Mouse (Mus musculus) lung, embryonic 16.5 days (tissue): ENCODE measurements around the gene Malsu1. TPM values are rescaled to one million over a fixed set of nuclear protein-coding genes. Genes with fewer than 3 reads are reported as not detected.
A peak's percentile ranks its signal among the peaks of the same experiment; 100 is the strongest.

Experiments
- ATAC-seq: fragments of 200-750 bp; cut with Nextera tagmentation; 2 replicates; pipeline ENCODE4 v1.8.0; 2017; ENCODE audit warnings: low read depth, mild to moderate bottlenecking, moderate library complexity
- H3K27ac ChIP-seq: fragments of 300-500 bp; sonication (generic); 2 replicates; pipeline ENCODE4 v1.5.1; 2014; ENCODE audit warnings: mild to moderate bottlenecking, control low read depth, low read length
- H3K27me3 ChIP-seq: fragments of 300-500 bp; sonication (generic); 2 replicates; pipeline ENCODE4 v1.6.1; 2014; ENCODE audit warnings: low read depth, low read length, mixed read lengths; ENCODE audit not compliant: control insufficient read depth, insufficient read depth
- H3K36me3 ChIP-seq: fragments of 300-500 bp; sonication (generic); 2 replicates; pipeline ENCODE4 v1.6.1; 2014; ENCODE audit warnings: low read length; ENCODE audit not compliant: control insufficient read depth, insufficient read depth
- H3K4me1 ChIP-seq: fragments of 300-500 bp; sonication (generic); replicated peaks from 2 replicates; pipeline ENCODE4 v1.6.1; 2014; ENCODE audit warnings: low read length, mixed read lengths; ENCODE audit not compliant: control insufficient read depth, insufficient read depth
- H3K4me2 ChIP-seq: fragments of 300-500 bp; sonication (generic); 2 replicates; pipeline ENCODE4 v1.6.1; 2014; ENCODE audit warnings: low read depth, low read length, control low read depth
- H3K4me3 ChIP-seq: fragments of 300-500 bp; sonication (generic); 2 replicates; pipeline ENCODE4 v1.5.1; 2014; ENCODE audit warnings: mild to moderate bottlenecking, low read length, control low read depth
- H3K9ac ChIP-seq: fragments of 300-500 bp; sonication (generic); 2 replicates; pipeline ENCODE4 v1.6.1; 2014; ENCODE audit warnings: low read length, control low read depth
- H3K9me3 ChIP-seq: fragments of 300-500 bp; sonication (generic); 2 replicates; pipeline ENCODE4 v1.6.1; 2016; ENCODE audit warnings: low read length; ENCODE audit not compliant: control insufficient read depth
- WGBS: fragments of 180-500 bp; shearing (Covaris S2); extraction: QIAGEN DNeasy Blood & Tissue Kit; methylation state at CpG from one replicate; pipeline ENCODE4 v1.1.7; 2014; 5-methylcytosine and 5-hydroxymethylcytosine counted together
- polyA plus RNA-seq: library from polyadenylated mRNA; unstranded; fragments of >200 nt; fragmentation: Nextera tagmentation; extraction: Ambion mirVana; gene quantifications from 2 replicates; pipeline ENCODE4 v1.2.1, GENCODE M21; 2015

Malsu1 gene
- polyA plus RNA-seq: 66.4 and 77.4 TPM in 2 replicates

- peak within 1 kb of the TSS; percentile 99 for H3K9ac ChIP-seq
- H3K27ac ChIP-seq: peak within 1 kb of the TSS; percentile 80
- H3K36me3 ChIP-seq: no peaks in the 10 kb centered on the region
- H3K4me1 ChIP-seq: peaks cover 9% of the 10 kb centered on the region
- H3K9me3 ChIP-seq: no peaks in the 10 kb centered on the region
- peak within 1 kb of the TSS; percentile 96 for H3K4me3 ChIP-seq
- no peaks in the 10 kb centered on the region for H3K27me3 ChIP-seq
- H3K4me2 ChIP-seq: peak within 1 kb of the TSS; percentile 84
- ATAC-seq: peak; percentile 99
- WGBS: 0% methylated on average over 49 of the region's 49 CpGs
Observed at GRCm38 (mm10) chr6:49073304-49074116, at the start of gene Malsu1. Gene Malsu1, plus strand, starts transcription at chr6:49073795.

- WGBS: 77% methylated on average over 7 of the region's 7 CpGs
Observed at GRCm38 (mm10) chr6:49025290-49025689, 48.3 kb upstream of the Malsu1 start.

GRCm38 (mm10) chr6:49026496-49026895 is 47.1 kb upstream of the Malsu1 start:
- ATAC-seq: no peak
- H3K27me3 ChIP-seq: no peaks in the 10 kb centered on the region
- no peaks in the 10 kb centered on the region for H3K36me3 ChIP-seq
- 79% methylated on average over 5 of the region's 5 CpGs for WGBS
- no peak overlapping the region for H3K9ac ChIP-seq
- H3K4me3 ChIP-seq: no peak overlapping the region
- no peaks in the 10 kb centered on the region for H3K4me1 ChIP-seq
- H3K9me3 ChIP-seq: no peaks in the 10 kb centered on the region
- no peak overlapping the region for H3K27ac ChIP-seq
- no peak overlapping the region for H3K4me2 ChIP-seq

More at GRCm38 (mm10) chr6:49025290-49025689, 48.3 kb upstream of the Malsu1 start:
- no peak overlapping the region for H3K27ac ChIP-seq
- no peaks in the 10 kb centered on the region for H3K36me3 ChIP-seq
- H3K4me2 ChIP-seq: no peak overlapping the region
- no peak overlapping the region for H3K9ac ChIP-seq
- H3K4me3 ChIP-seq: no peak overlapping the region
- H3K9me3 ChIP-seq: no peaks in the 10 kb centered on the region
- peak; percentile 51; the same call in 1 of the 2 replicates for ATAC-seq
- no peaks in the 10 kb centered on the region for H3K27me3 ChIP-seq
- H3K4me1 ChIP-seq: peaks cover 2% of the 10 kb centered on the region; the same call in 1 of the 2 replicates

GRCm38 (mm10) chr6:49028019-49028418 is 45.6 kb upstream of the Malsu1 start:
- Histone ChIP-seq H3K9ac (no peak overlapping the region), H3K4me1 (no peaks in the 10 kb centered on the region), H3K4me3 (no peak overlapping the region), H3K4me2 (no peak overlapping the region), H3K9me3 (no peaks in the 10 kb centered on the region), H3K27me3 (no peaks in the 10 kb centered on the region), H3K27ac (no peak overlapping the region), H3K36me3 (no peaks in the 10 kb centered on the region)
- no peak for ATAC-seq
- 80% methylated on average over 6 of the region's 6 CpGs for WGBS

- Histone ChIP-seq H3K4me2 (no peak overlapping the region), H3K4me1 (no peaks in the 10 kb centered on the region), H3K27me3 (no peaks in the 10 kb centered on the region), H3K27ac (no peak overlapping the region), H3K9ac (no peak overlapping the region), H3K4me3 (no peak overlapping the region), H3K36me3 (no peaks in the 10 kb centered on the region), H3K9me3 (no peaks in the 10 kb centered on the region)
- no peak for ATAC-seq
- WGBS: 70% methylated on average over 3 of the region's 3 CpGs
Observed at GRCm38 (mm10) chr6:49028708-49029107, 44.9 kb upstream of the Malsu1 start.

GRCm38 (mm10) chr6:49031230-49031629 is 42.4 kb upstream of the Malsu1 start:
- Histone ChIP-seq H3K36me3 (no peaks in the 10 kb centered on the region), H3K4me1 (no peaks in the 10 kb centered on the region), H3K9me3 (no peaks in the 10 kb centered on the region), H3K4me2 (no peak overlapping the region), H3K27me3 (no peaks in the 10 kb centered on the region), H3K27ac (no peak overlapping the region), H3K9ac (no peak overlapping the region), H3K4me3 (no peak overlapping the region)
- 68% methylated on average over 4 of the region's 4 CpGs for WGBS
- ATAC-seq: no peak

- ATAC-seq: no peak
- Histone ChIP-seq H3K4me3 (no peak overlapping the region), H3K27ac (no peak overlapping the region), H3K9ac (no peak overlapping the region), H3K4me2 (no peak overlapping the region), H3K27me3 (no peaks in the 10 kb centered on the region), H3K36me3 (no peaks in the 10 kb centered on the region), H3K9me3 (no peaks in the 10 kb centered on the region), H3K4me1 (peaks cover 2% of the 10 kb centered on the region; the same call in 1 of the 2 replicates)
- 80% methylated on average over 4 of the region's 4 CpGs for WGBS
Observed at GRCm38 (mm10) chr6:49032783-49033182, 40.8 kb upstream of the Malsu1 start.

GRCm38 (mm10) chr6:49036275-49037267 is 37.0 kb upstream of the Malsu1 start, which contains the start of gene Gpnmb:
Gene Gpnmb, plus strand, starts transcription at chr6:49036546.
- ATAC-seq: 0 out of 2 replicates have a peak, but pooled peaks have one; percentile 10
- Histone ChIP-seq H3K9me3 (no peaks in the 10 kb centered on the region), H3K27me3 (no peaks in the 10 kb centered on the region), H3K4me1 (peaks cover 2% of the 10 kb centered on the region; the same call in 1 of the 2 replicates), H3K4me2 (peak within 1 kb of the TSS; percentile 35), H3K4me3 (no peak within 1 kb of the TSS), H3K27ac (no peak within 1 kb of the TSS), H3K36me3 (no peaks in the 10 kb centered on the region), H3K9ac (0 out of 2 replicates have a peak within 1 kb of the TSS, but pooled peaks have one; percentile 18)
- 36% methylated on average over 28 of the region's 28 CpGs for WGBS
